Mouse (Mus musculus) heart, embryonic 10.5 days (tissue): ENCODE measurements around the gene Rps11. TPM values are rescaled to one million over a fixed set of nuclear protein-coding genes. Genes with fewer than 3 reads are reported as not detected.
"Not testable (repeated sequence)": the region's sequence is repeated elsewhere in the genome, so short reads cannot be mapped to it uniquely, and the experiment has no call there.

Experiments used
- DNase-seq: peaks from one replicate; pipeline ENCODE4 v3.0.0-alpha.2; 2017; ENCODE audit warnings: low spot score
- H3K27ac ChIP-seq: fragments of 300-500 bp; sonication (generic); 2 replicates; pipeline ENCODE4 v1.5.1; 2016; ENCODE audit warnings: mild to moderate bottlenecking
- H3K27me3 ChIP-seq: fragments of 300-500 bp; sonication (generic); 2 replicates; pipeline ENCODE4 v1.6.1; 2016; ENCODE audit warnings: mild to moderate bottlenecking; ENCODE audit not compliant: poor library complexity, insufficient read depth, severe bottlenecking
- H3K36me3 ChIP-seq: fragments of 300-500 bp; sonication (generic); 2 replicates; pipeline ENCODE4 v1.6.1; 2016; ENCODE audit warnings: mild to moderate bottlenecking, moderate library complexity
- H3K4me1 ChIP-seq: fragments of 300-500 bp; sonication (generic); 2 replicates; pipeline ENCODE4 v1.6.1; 2016; ENCODE audit warnings: mild to moderate bottlenecking
- H3K4me3 ChIP-seq: fragments of 300-500 bp; sonication (generic); 2 replicates; pipeline ENCODE4 v1.5.1; 2016; ENCODE audit warnings: mild to moderate bottlenecking, moderate library complexity
- H3K9me3 ChIP-seq: fragments of 300-500 bp; sonication (generic); 2 replicates; pipeline ENCODE4 v1.6.1; 2016; ENCODE audit warnings: mild to moderate bottlenecking, moderate library complexity
- WGBS: fragments of 180-500 bp; shearing (Covaris S2); methylation state at CpG from one replicate; pipeline ENCODE4 v1.1.7; 2016; 5-methylcytosine and 5-hydroxymethylcytosine counted together
- polyA plus RNA-seq: library from polyadenylated mRNA; unstranded; fragments of >200 nt; fragmentation: Nextera tagmentation; extraction: Ambion mirVana; gene quantifications from 2 replicates; pipeline ENCODE4 v1.2.1, GENCODE M21; 2016

Gene Rps11
- polyA plus RNA-seq, 1 experiment from 2014 or later, result 1,534 TPM

- Histone ChIP-seq H3K36me3 (no peaks in the 10 kb centered on the region), H3K4me3 (no peak overlapping the region), H3K9me3 (no peaks in the 10 kb centered on the region), H3K27ac (no peak overlapping the region), H3K4me1 (peaks cover 20% of the 10 kb centered on the region), H3K27me3 (no peaks in the 10 kb centered on the region)
- WGBS, result 49% methylated on average over 5 of the region's 5 CpGs
- no peak for DNase-seq
Measured at GRCm38 (mm10) chr7:45107052-45107645, 17.1 kb downstream of the Rps11 start.

- Histone ChIP-seq H3K9me3 (no peaks in the 10 kb centered on the region), H3K27me3 (no peaks in the 10 kb centered on the region), H3K4me3 (no peak overlapping the region), H3K36me3 (no peaks in the 10 kb centered on the region), H3K4me1 (peaks cover 20% of the 10 kb centered on the region), H3K27ac (no peak overlapping the region)
- DNase-seq, result no peak
- 67% methylated on average over 6 of the region's 6 CpGs for WGBS
Measured at GRCm38 (mm10) chr7:45106441-45106840, 17.8 kb downstream of the Rps11 start.

DNA sequence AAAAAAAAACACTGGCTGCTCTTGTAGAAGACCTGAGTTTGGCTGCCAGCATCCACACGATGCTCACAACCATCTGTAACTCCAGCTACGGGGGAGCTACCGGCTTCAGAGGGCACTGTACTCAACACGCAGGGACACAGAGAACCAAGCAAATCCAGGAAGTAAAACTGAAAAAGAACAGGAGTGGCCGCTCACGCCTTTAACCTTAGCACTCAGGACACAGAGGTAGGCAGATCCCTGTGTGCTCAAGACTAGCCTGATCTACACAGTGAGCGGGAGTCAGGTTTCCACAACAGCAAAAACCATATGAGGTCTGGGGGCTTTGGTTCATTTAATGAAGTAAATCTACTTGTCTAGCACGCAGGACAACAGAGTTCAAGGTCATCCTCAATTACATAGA, 18.7 kb downstream of the Rps11 start:
- WGBS, result 79% methylated on average over 8 of the region's 8 CpGs
- Histone ChIP-seq H3K27ac (no peak overlapping the region), H3K4me3 (no peak overlapping the region)

DNA sequence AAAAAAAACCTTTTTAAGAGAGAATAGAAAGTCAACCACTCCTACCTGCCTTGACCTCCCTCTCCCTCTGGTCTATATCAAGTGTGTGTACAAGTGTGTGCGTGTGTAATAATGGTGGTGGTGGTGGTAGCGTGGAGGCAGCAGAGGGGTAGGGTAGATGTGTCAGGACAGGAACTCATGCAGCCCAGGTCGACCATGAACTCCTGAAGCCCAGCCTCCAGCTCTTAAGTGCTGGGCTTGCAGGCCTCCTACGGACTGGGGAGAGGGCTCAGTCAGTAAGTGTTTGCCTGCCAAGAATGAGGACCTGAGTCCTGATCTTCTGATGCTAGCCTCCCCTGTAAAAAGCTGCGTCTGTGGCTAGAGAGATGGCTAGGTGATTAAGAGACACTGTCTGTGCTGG, 19.3 kb downstream of the Rps11 start:
- Histone ChIP-seq H3K36me3 (no peaks in the 10 kb centered on the region), H3K9me3 (no peaks in the 10 kb centered on the region), H3K4me1 (peaks cover 20% of the 10 kb centered on the region), H3K27ac (no peak overlapping the region), H3K27me3 (no peaks in the 10 kb centered on the region), H3K4me3 (no peak overlapping the region)
- 71% methylated on average over 5 of the region's 5 CpGs for WGBS
- no peak for DNase-seq

More for the DNA sequence above, 18.7 kb downstream of the Rps11 start:
- no peak for DNase-seq
- H3K27me3 ChIP-seq, result no peaks in the 10 kb centered on the region
- H3K9me3 ChIP-seq, result no peaks in the 10 kb centered on the region
- no peaks in the 10 kb centered on the region for H3K36me3 ChIP-seq
- peaks cover 20% of the 10 kb centered on the region for H3K4me1 ChIP-seq

GRCm38 (mm10) chr7:45103652-45104180, 20.5 kb downstream of the Rps11 start, which contains the start of gene Fcgrt:
Gene Fcgrt, minus strand, starts transcription at chr7:45103851.
- WGBS, result 60% methylated on average over 7 of the region's 7 CpGs
- no peak for DNase-seq
- no peaks in the 10 kb centered on the region for H3K36me3 ChIP-seq
- 0 out of 2 replicates have a peak within 1 kb of the TSS, but pooled peaks have one; percentile 19 for H3K4me3 ChIP-seq
- peak within 1 kb of the TSS; percentile 69 for H3K27ac ChIP-seq
- no peaks in the 10 kb centered on the region for H3K9me3 ChIP-seq
- H3K27me3 ChIP-seq, result no peaks in the 10 kb centered on the region
- peaks cover 20% of the 10 kb centered on the region for H3K4me1 ChIP-seq

- peak overlapping the region; percentile 69 for H3K27ac ChIP-seq
- WGBS, result 82% methylated on average over 9 of the region's 9 CpGs
- no peaks in the 10 kb centered on the region for H3K36me3 ChIP-seq
- peaks cover 20% of the 10 kb centered on the region for H3K4me1 ChIP-seq
- no peak for DNase-seq
- no peaks in the 10 kb centered on the region for H3K27me3 ChIP-seq
- H3K4me3 ChIP-seq, result 0 out of 2 replicates have a peak overlapping the region, but pooled peaks have one; percentile 19
- no peaks in the 10 kb centered on the region for H3K9me3 ChIP-seq
Measured at GRCm38 (mm10) chr7:45102940-45103585, 21.2 kb downstream of the Rps11 start.

DNA sequence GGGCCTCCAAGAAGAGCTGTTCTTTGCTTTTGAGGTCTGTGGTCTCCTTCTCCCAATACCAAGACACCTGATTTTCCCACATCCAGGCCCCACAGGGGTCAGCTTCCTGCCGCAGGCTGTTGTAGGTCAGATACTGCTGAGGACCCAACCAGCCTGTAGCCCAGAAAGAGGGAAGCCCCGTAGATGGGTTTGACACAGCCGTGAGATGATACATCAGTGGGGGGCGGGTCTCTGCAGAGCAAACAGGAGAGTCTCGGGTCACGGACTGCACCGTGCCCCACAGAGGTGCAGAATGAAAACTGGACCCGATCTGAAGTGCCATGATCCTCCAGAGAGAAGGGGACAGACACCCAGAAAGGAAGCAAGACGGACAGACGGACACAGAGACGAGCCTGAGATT, 21.8 kb downstream of the Rps11 start:
- 81% methylated on average over 11 of the region's 11 CpGs for WGBS
- no peaks in the 10 kb centered on the region for H3K9me3 ChIP-seq
- H3K27me3 ChIP-seq, result no peaks in the 10 kb centered on the region
- no peak for DNase-seq
- peaks cover 20% of the 10 kb centered on the region for H3K4me1 ChIP-seq
- no peaks in the 10 kb centered on the region for H3K36me3 ChIP-seq
- H3K27ac ChIP-seq, result no peak overlapping the region
- H3K4me3 ChIP-seq, result no peak overlapping the region

GRCm38 (mm10) chr7:45100046-45100445, 24.2 kb downstream of the Rps11 start:
- no peaks in the 10 kb centered on the region for H3K9me3 ChIP-seq
- H3K4me1 ChIP-seq, result peaks cover 23% of the 10 kb centered on the region
- no peaks in the 10 kb centered on the region for H3K27me3 ChIP-seq
- H3K4me3 ChIP-seq, result no peak overlapping the region
- no peak for DNase-seq
- H3K36me3 ChIP-seq, result no peaks in the 10 kb centered on the region
- 92% methylated on average over 6 of the region's 6 CpGs for WGBS
- H3K27ac ChIP-seq, result no peak overlapping the region

GRCm38 (mm10) chr7:45098541-45099240, 25.5 kb downstream of the Rps11 start:
- Histone ChIP-seq H3K9me3 (no peaks in the 10 kb centered on the region), H3K27me3 (no peaks in the 10 kb centered on the region), H3K4me1 (peaks cover 21% of the 10 kb centered on the region), H3K36me3 (no peaks in the 10 kb centered on the region), H3K27ac (no peak overlapping the region), H3K4me3 (no peak overlapping the region)
- DNase-seq, result no peak
- WGBS, result 81% methylated on average over 8 of the region's 8 CpGs

GRCm38 (mm10) chr7:45097479-45097878, 26.8 kb downstream of the Rps11 start:
- DNase-seq, result no peak
- H3K4me1 ChIP-seq, result peaks cover 19% of the 10 kb centered on the region
- no peak overlapping the region for H3K4me3 ChIP-seq
- H3K27ac ChIP-seq, result no peak overlapping the region
- H3K36me3 ChIP-seq, result no peaks in the 10 kb centered on the region
- H3K9me3 ChIP-seq, result no peaks in the 10 kb centered on the region
- no peaks in the 10 kb centered on the region for H3K27me3 ChIP-seq
- 50% methylated on average over 6 of the region's 6 CpGs for WGBS

DNA sequence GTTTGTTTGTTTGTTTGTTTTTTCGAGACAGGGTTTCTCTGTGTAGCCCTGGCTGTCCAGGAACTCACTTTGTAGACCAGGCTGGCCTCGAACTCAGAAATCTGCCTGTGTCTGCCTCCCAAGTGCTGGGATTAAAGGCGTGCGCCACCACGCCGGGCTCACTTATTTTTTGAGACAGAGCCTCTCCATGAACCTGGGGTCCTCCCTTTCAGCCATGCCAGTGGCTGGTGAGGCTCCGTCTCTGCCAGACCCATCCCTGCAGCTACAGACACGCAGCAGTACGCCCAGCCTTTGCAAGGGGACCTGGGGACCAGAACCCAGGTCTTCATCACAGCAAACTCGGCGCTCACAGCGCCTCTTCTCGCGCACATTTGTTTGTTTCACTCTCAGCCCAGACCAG, 28.3 kb downstream of the Rps11 start:
- H3K4me3 ChIP-seq, H3K27me3 ChIP-seq, DNase-seq, H3K9me3 ChIP-seq, H3K27ac ChIP-seq, H3K36me3 ChIP-seq: not testable (repeated sequence)
- peaks cover 27% of the 10 kb centered on the region for H3K4me1 ChIP-seq
- WGBS, result 91% methylated on average over 14 of the region's 14 CpGs

DNA sequence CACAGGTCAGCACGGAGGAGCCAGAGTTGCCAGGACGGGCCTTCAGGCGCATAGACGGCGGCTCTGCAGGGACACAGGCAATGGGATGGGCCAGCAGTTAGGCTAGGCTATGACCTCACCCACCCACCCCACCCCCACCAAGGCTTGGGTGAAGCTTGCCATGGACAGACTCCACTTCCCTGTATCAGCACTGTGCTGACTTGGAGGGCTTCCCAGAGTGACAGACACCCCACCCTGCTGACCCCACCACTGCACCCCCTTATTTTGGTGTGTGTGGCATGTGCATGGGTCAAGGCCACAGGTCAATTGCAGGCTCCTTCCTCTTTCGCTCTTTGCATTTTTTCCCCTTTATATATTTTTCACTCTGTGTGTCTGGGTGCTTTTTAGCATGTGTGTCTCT, 28.9 kb downstream of the Rps11 start:
- H3K27ac ChIP-seq, result no peak overlapping the region
- 73% methylated on average over 6 of the region's 6 CpGs for WGBS
- H3K27me3 ChIP-seq, result no peaks in the 10 kb centered on the region

DNA sequence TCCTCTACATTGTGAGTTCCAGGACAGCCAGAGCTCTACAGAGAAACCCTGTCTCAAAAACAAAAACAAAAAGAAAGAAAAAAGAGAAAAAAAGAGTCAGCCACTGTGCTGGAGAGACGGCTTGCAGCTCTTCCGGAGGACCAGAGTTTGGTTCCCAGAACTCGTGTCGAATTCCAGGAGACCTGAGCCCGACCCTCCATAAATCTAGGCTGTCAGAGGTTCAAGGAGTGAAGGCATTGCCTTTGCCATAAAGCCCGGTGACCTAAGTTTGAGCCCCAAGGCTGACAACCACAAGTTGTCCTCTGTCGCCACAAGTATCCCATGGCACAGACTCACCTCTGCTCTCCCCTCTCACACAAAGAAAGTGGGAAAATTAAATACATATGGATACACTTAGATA, 30.1 kb downstream of the Rps11 start:
- H3K4me3 ChIP-seq, result no peak overlapping the region
- H3K9me3 ChIP-seq, result no peaks in the 10 kb centered on the region
- peaks cover 36% of the 10 kb centered on the region for H3K4me1 ChIP-seq
- H3K27me3 ChIP-seq, result no peaks in the 10 kb centered on the region
- H3K27ac ChIP-seq, result no peak overlapping the region
- DNase-seq, result no peak
- 61% methylated on average over 7 of the region's 7 CpGs for WGBS
- 0 out of 2 replicates have a peak, but pooled peaks cover 5% of the 10 kb centered on the region for H3K36me3 ChIP-seq

More for the DNA sequence above, 28.9 kb downstream of the Rps11 start:
- Histone ChIP-seq H3K4me1 (peaks cover 33% of the 10 kb centered on the region), H3K9me3 (no peaks in the 10 kb centered on the region), H3K36me3 (0 out of 2 replicates have a peak, but pooled peaks cover under 1% of the 10 kb centered on the region), H3K4me3 (no peak overlapping the region)
- no peak for DNase-seq
